Comparison of ENCODE assay signal across 10 mouse cellular contexts in genomic region chr2:135745126-135745525, GRCm38 (mm10).
DNase-seq lines count a peak whose midpoint lies in the region; ATAC-seq and TF ChIP-seq lines count a peak whose summit lies in the region.
"Had no signal": no experiment of that assay in that cellular context is flagged by ENCODE, and none has a peak within 500 bp of the region (broad histone marks: within the 10 kb centered on the region; RNA-seq: fewer than 3 reads in every experiment).

No protein-coding gene starts in this region.

- 43% methylated on average over 7 of the region's 7 CpGs for WGBS in lung, embryonic 14.5 days

- H3K27ac ChIP-seq in MEL (ENCODE audit: control insufficient read depth, low read depth, low read length) = no peak overlapping the region
- no peak overlapping the region for H3K27ac ChIP-seq in lung, embryonic 14.5 days (ENCODE audit: low read depth)
- H3K27ac ChIP-seq: midbrain, embryonic 12.5 days had no signal

- H3K4me2 ChIP-seq in lung, embryonic 14.5 days = no peak overlapping the region
- H3K4me2 ChIP-seq: midbrain, embryonic 12.5 days had no signal

- peak in 2 of 3 experiments; percentile 25 to 46; a peak in 3 of 6 replicates for TF ChIP-seq CTCF in MEL (IDR thresholded peaks at IDR 0.05 in 2 of 3, conservative IDR thresholded peaks at IDR 0.05 in 1 of 3; ENCODE audit: control insufficient read depth in 1 of 3, insufficient read depth in 1 of 3, low read depth in 2 of 3, low read length in 3 of 3, poor library complexity in 1 of 3, severe bottlenecking in 1 of 3)
- TF ChIP-seq CTCF in lung, embryonic 14.5 days (IDR thresholded peaks at IDR 0.05; ENCODE audit: low read depth) = peak; percentile 40

- peaks cover 0 to 1% of the 10 kb centered on the region in 2 experiments; a peak in 1 of 4 replicates for H3K27me3 ChIP-seq in MEL (ENCODE audit: control insufficient read depth in 1 of 2, insufficient read depth in 2 of 2, low read length in 2 of 2)
- H3K27me3 ChIP-seq in lung, embryonic 14.5 days (ENCODE audit: insufficient read depth, low read length) = no peaks in the 10 kb centered on the region
- H3K27me3 ChIP-seq: midbrain, embryonic 12.5 days had no signal

- ATAC-seq in lung, embryonic 14.5 days (ENCODE audit: insufficient read depth) = no peak

- H3K9ac ChIP-seq in MEL (ENCODE audit: control insufficient read depth, low read depth, low read length, poor library complexity, severe bottlenecking) = no peak overlapping the region
- no peak overlapping the region for H3K9ac ChIP-seq in lung, embryonic 14.5 days
- H3K9ac ChIP-seq: midbrain, embryonic 12.5 days had no signal

- H3K79me2 ChIP-seq in MEL (ENCODE audit: control insufficient read depth, insufficient read depth, low read length, poor library complexity) = no peaks in the 10 kb centered on the region

- peak; percentile 35 for DNase-seq in heart, postnatal 4 days
- DNase-seq in heart, postnatal 36 days = no peak
- DNase-seq in MEL (ENCODE audit: low read depth, low spot score) (no peak), MN1 (ENCODE audit: low spot score) (no peak)
- peak; percentile 12 for DNase-seq in adrenal gland, postnatal 25 days
- peak; percentile 60 for DNase-seq in lung, embryonic 14.5 days
- no peak for DNase-seq in right cerebral cortex, adult 18-20 months
- DNase-seq: gastrocnemius, postnatal 36 days; thymus, postnatal 25 days had no signal

- no peaks in the 10 kb centered on the region for H3K36me3 ChIP-seq in MEL (ENCODE audit: control insufficient read depth in 1 of 2, insufficient read depth in 2 of 2, low read length in 2 of 2)
- H3K36me3 ChIP-seq in lung, embryonic 14.5 days (ENCODE audit: insufficient read depth) = no peaks in the 10 kb centered on the region
- H3K36me3 ChIP-seq: midbrain, embryonic 12.5 days had no signal

- no peak for TF ChIP-seq EP300 in MEL (IDR thresholded peaks at IDR 0.05; ENCODE audit: low read depth in 1 of 2, low read length in 2 of 2)

- H3K4me3 ChIP-seq in MEL (ENCODE audit: control insufficient read depth in 1 of 2, insufficient read depth in 1 of 2, low read depth in 2 of 2, low read length in 2 of 2) = no peak overlapping the region
- no peak overlapping the region for H3K4me3 ChIP-seq in lung, embryonic 14.5 days (ENCODE audit: low read depth, low read length)
- H3K4me3 ChIP-seq: midbrain, embryonic 12.5 days had no signal

- no peaks in the 10 kb centered on the region for H3K4me1 ChIP-seq in MEL (ENCODE audit: control insufficient read depth in 1 of 2, insufficient read depth in 2 of 2, low read length in 2 of 2)
- H3K4me1 ChIP-seq in lung, embryonic 14.5 days (ENCODE audit: insufficient read depth) = peaks cover 11% of the 10 kb centered on the region; the same call in 1 of the 2 replicates

- no peak for TF ChIP-seq POLR2A in MEL (IDR thresholded peaks at IDR 0.05; ENCODE audit: control insufficient read depth in 1 of 2, insufficient read depth in 1 of 2, low read depth in 1 of 2, low read length in 2 of 2, poor library complexity in 1 of 2)

- no peaks in the 10 kb centered on the region for H3K9me3 ChIP-seq in MEL (replicated peaks; ENCODE audit: insufficient read depth, low read length)
- no peaks in the 10 kb centered on the region for H3K9me3 ChIP-seq in lung, embryonic 14.5 days (ENCODE audit: low read depth, low read length)
- H3K9me3 ChIP-seq: midbrain, embryonic 12.5 days had no signal

- peak; percentile 36 for TF ChIP-seq RAD21 in MEL (IDR thresholded peaks at IDR 0.05; ENCODE audit: low read depth, low read length)

- intact Hi-C loops in heart, postnatal 36 days (cut with DNase I) = loop anchor here (5.0 kb wide), 1 partner anchor 308 kb away; no protein-coding TSS in a partner anchor

TF ChIP-seq in MEL, 35 proteins besides CTCF, POLR2A, EP300 and RAD21:
- TF ChIP-seq TAL1 (IDR thresholded peaks at IDR 0.05; ENCODE audit: low read length) (no peak), POLR2AphosphoS5 (IDR thresholded peaks at IDR 0.05; ENCODE audit: borderline replicate concordance, low read depth, low read length) (no peak), UBTF (IDR thresholded peaks at IDR 0.05; ENCODE audit: borderline replicate concordance, insufficient read depth, low read depth, low read length) (no peak), SMC3 (IDR thresholded peaks at IDR 0.05; ENCODE audit: low read depth, low read length) (peak; percentile 63), GATA1 (IDR thresholded peaks at IDR 0.05; ENCODE audit: low read depth, low read length) (no peak), TBP (IDR thresholded peaks at IDR 0.05; ENCODE audit: low read depth, low read length) (no peak), NELFE (IDR thresholded peaks at IDR 0.05; ENCODE audit: low read depth, low read length) (no peak), MYB (IDR thresholded peaks at IDR 0.05; ENCODE audit: low read depth, low read length) (no peak), NRF1 (IDR thresholded peaks at IDR 0.05; ENCODE audit: insufficient read depth, low read depth, low read length, poor library complexity, severe bottlenecking) (no peak), HCFC1 (IDR thresholded peaks at IDR 0.05; ENCODE audit: low read depth, low read length) (no peak), ZC3H11A (IDR thresholded peaks at IDR 0.05; ENCODE audit: low read depth, low read length) (peak; percentile 26; the same call in 1 of the 2 replicates)

Comparison
In these comparisons a context has a peak if more than half of its experiments do, and no peak if none do; other contexts are left out.
1. DNase-seq: peak in heart, postnatal 4 days (single experiment), adrenal gland, postnatal 25 days (single experiment) and lung, embryonic 14.5 days (single experiment); none in heart, postnatal 36 days (0 of 2), MEL (single experiment), MN1 (single experiment) and right cerebral cortex, adult 18-20 months (single experiment).